Mouse (Mus musculus): Measurements from ENCODE around the gene Irak2. TPM values are rescaled to one million over a fixed set of nuclear protein-coding genes. Genes with fewer than 3 reads are reported as not detected.

Gene Irak2
- polyA plus RNA-seq, 1 experiment from 2014 or later, result 1.5 TPM

GRCm38 (mm10) chr6:113728181-113728580 is 89.9 kb downstream of the Irak2 start:
- ATAC-seq (ENCODE audit: low read depth), result no peak
- no peaks in the 10 kb centered on the region for H3K9me3 ChIP-seq (ENCODE audit: control insufficient read depth, low read length)
- no peak overlapping the region for H3K27ac ChIP-seq (ENCODE audit: low read depth, low read length)
- H3K4me1 ChIP-seq (ENCODE audit: control insufficient read depth, insufficient read depth, low read length), result no peaks in the 10 kb centered on the region
- H3K36me3 ChIP-seq (ENCODE audit: control insufficient read depth, insufficient read depth, low read length), result peaks cover 62% of the 10 kb centered on the region
- H3K4me3 ChIP-seq (ENCODE audit: low read depth, low read length), result no peak overlapping the region
- no peaks in the 10 kb centered on the region for H3K27me3 ChIP-seq (ENCODE audit: control insufficient read depth, insufficient read depth, low read length)
- WGBS, result 93% methylated on average over 7 of the region's 7 CpGs
- no peak overlapping the region for H3K9ac ChIP-seq (replicated peaks; ENCODE audit: low read depth, low read length)
- H3K4me2 ChIP-seq (ENCODE audit: low read depth, low read length), result no peak overlapping the region

GRCm38 (mm10) chr6:113731296-113731695 is 93.0 kb downstream of the Irak2 start:
- Histone ChIP-seq H3K4me1 (ENCODE audit: control insufficient read depth, insufficient read depth, low read length) (no peaks in the 10 kb centered on the region), H3K9ac (replicated peaks; ENCODE audit: low read depth, low read length) (no peak overlapping the region), H3K4me2 (ENCODE audit: low read depth, low read length) (no peak overlapping the region), H3K27me3 (ENCODE audit: control insufficient read depth, insufficient read depth, low read length) (no peaks in the 10 kb centered on the region), H3K36me3 (ENCODE audit: control insufficient read depth, insufficient read depth, low read length) (peaks cover 82% of the 10 kb centered on the region), H3K9me3 (ENCODE audit: control insufficient read depth, low read length) (no peaks in the 10 kb centered on the region), H3K4me3 (ENCODE audit: low read depth, low read length) (no peak overlapping the region), H3K27ac (ENCODE audit: low read depth, low read length) (no peak overlapping the region)
- ATAC-seq (ENCODE audit: low read depth), result no peak
- WGBS, result 97% methylated on average over 3 of the region's 3 CpGs

- 95% methylated on average over 9 of the region's 9 CpGs for WGBS
- no peak overlapping the region for H3K4me3 ChIP-seq (ENCODE audit: low read depth, low read length)
- ATAC-seq (ENCODE audit: low read depth), result no peak
- peaks cover 10% of the 10 kb centered on the region for H3K4me1 ChIP-seq (ENCODE audit: control insufficient read depth, insufficient read depth, low read length)
- H3K27ac ChIP-seq (ENCODE audit: low read depth, low read length), result no peak overlapping the region
- H3K9ac ChIP-seq (replicated peaks; ENCODE audit: low read depth, low read length), result no peak overlapping the region
- peaks cover 32% of the 10 kb centered on the region for H3K36me3 ChIP-seq (ENCODE audit: control insufficient read depth, insufficient read depth, low read length)
- H3K27me3 ChIP-seq (ENCODE audit: control insufficient read depth, insufficient read depth, low read length), result no peaks in the 10 kb centered on the region; the same call in 1 of the 2 replicates
- no peaks in the 10 kb centered on the region for H3K9me3 ChIP-seq (ENCODE audit: control insufficient read depth, low read length)
- no peak overlapping the region for H3K4me2 ChIP-seq (ENCODE audit: low read depth, low read length)
These were observed 99.2 kb downstream of the Irak2 start for GRCm38 (mm10) chr6:113737318-113738046.

- Histone ChIP-seq H3K36me3 (ENCODE audit: control insufficient read depth, insufficient read depth, low read length) (peaks cover 10% of the 10 kb centered on the region), H3K27ac (ENCODE audit: low read depth, low read length) (no peak within 1 kb of the TSS), H3K4me2 (ENCODE audit: low read depth, low read length) (peak within 1 kb of the TSS; percentile 91), H3K4me1 (ENCODE audit: control insufficient read depth, insufficient read depth, low read length) (peaks cover 10% of the 10 kb centered on the region), H3K9me3 (ENCODE audit: control insufficient read depth, low read length) (no peaks in the 10 kb centered on the region), H3K4me3 (ENCODE audit: low read depth, low read length) (peak within 1 kb of the TSS; percentile 85), H3K9ac (replicated peaks; ENCODE audit: low read depth, low read length) (peak within 1 kb of the TSS; percentile 83), H3K27me3 (ENCODE audit: control insufficient read depth, insufficient read depth, low read length) (no peaks in the 10 kb centered on the region; the same call in 1 of the 2 replicates)
- WGBS, result 7% methylated on average over 41 of the region's 41 CpGs
- ATAC-seq (ENCODE audit: low read depth), result peak; percentile 88
These were observed 102.3 kb downstream of the Irak2 start, which contains the start of gene Sec13 for GRCm38 (mm10) chr6:113740236-113741217. Gene Sec13, minus strand, starts transcription at chr6:113740743.

- H3K36me3 ChIP-seq (ENCODE audit: control insufficient read depth, insufficient read depth, low read length), result peaks cover 1% of the 10 kb centered on the region
- no peak for ATAC-seq (ENCODE audit: low read depth)
- 64% methylated on average over 2 of the region's 2 CpGs for WGBS
These were observed 103.2 kb downstream of the Irak2 start for GRCm38 (mm10) chr6:113741425-113741824.

GRCm38 (mm10) chr6:113742321-113742720 is 104.1 kb downstream of the Irak2 start:
- no peak overlapping the region for H3K4me2 ChIP-seq (ENCODE audit: low read depth, low read length)
- H3K9me3 ChIP-seq (ENCODE audit: control insufficient read depth, low read length), result no peaks in the 10 kb centered on the region
- no peak overlapping the region for H3K9ac ChIP-seq (replicated peaks; ENCODE audit: low read depth, low read length)
- peaks cover 10% of the 10 kb centered on the region for H3K4me1 ChIP-seq (ENCODE audit: control insufficient read depth, insufficient read depth, low read length)
- WGBS, result 88% methylated on average over 1 of the region's 1 CpGs
- H3K27ac ChIP-seq (ENCODE audit: low read depth, low read length), result no peak overlapping the region
- H3K27me3 ChIP-seq (ENCODE audit: control insufficient read depth, insufficient read depth, low read length), result no peaks in the 10 kb centered on the region; the same call in 1 of the 2 replicates
- H3K36me3 ChIP-seq (ENCODE audit: control insufficient read depth, insufficient read depth, low read length), result 0 out of 2 replicates have a peak, but pooled peaks cover 2% of the 10 kb centered on the region
- no peak for ATAC-seq (ENCODE audit: low read depth)
- H3K4me3 ChIP-seq (ENCODE audit: low read depth, low read length), result no peak overlapping the region

More at GRCm38 (mm10) chr6:113741425-113741824, 103.2 kb downstream of the Irak2 start:
- no peaks in the 10 kb centered on the region for H3K9me3 ChIP-seq (ENCODE audit: control insufficient read depth, low read length)
- no peak overlapping the region for H3K4me3 ChIP-seq (ENCODE audit: low read depth, low read length)
- H3K4me2 ChIP-seq (ENCODE audit: low read depth, low read length), result no peak overlapping the region
- no peak overlapping the region for H3K9ac ChIP-seq (replicated peaks; ENCODE audit: low read depth, low read length)
- peaks cover 10% of the 10 kb centered on the region for H3K4me1 ChIP-seq (ENCODE audit: control insufficient read depth, insufficient read depth, low read length)
- H3K27ac ChIP-seq (ENCODE audit: low read depth, low read length), result no peak overlapping the region
- H3K27me3 ChIP-seq (ENCODE audit: control insufficient read depth, insufficient read depth, low read length), result no peaks in the 10 kb centered on the region; the same call in 1 of the 2 replicates

GRCm38 (mm10) chr6:113743111-113743510 is 104.8 kb downstream of the Irak2 start:
- H3K4me1 ChIP-seq (ENCODE audit: control insufficient read depth, insufficient read depth, low read length), result peaks cover 10% of the 10 kb centered on the region
- 58% methylated on average over 1 of the region's 1 CpGs for WGBS
- no peak overlapping the region for H3K4me3 ChIP-seq (ENCODE audit: low read depth, low read length)
- H3K36me3 ChIP-seq (ENCODE audit: control insufficient read depth, insufficient read depth, low read length), result 0 out of 2 replicates have a peak, but pooled peaks cover 4% of the 10 kb centered on the region
- no peak overlapping the region for H3K27ac ChIP-seq (ENCODE audit: low read depth, low read length)
- H3K4me2 ChIP-seq (ENCODE audit: low read depth, low read length), result no peak overlapping the region
- no peaks in the 10 kb centered on the region; the same call in 1 of the 2 replicates for H3K27me3 ChIP-seq (ENCODE audit: control insufficient read depth, insufficient read depth, low read length)
- no peak for ATAC-seq (ENCODE audit: low read depth)
- H3K9ac ChIP-seq (replicated peaks; ENCODE audit: low read depth, low read length), result no peak overlapping the region
- no peaks in the 10 kb centered on the region for H3K9me3 ChIP-seq (ENCODE audit: control insufficient read depth, low read length)
